Mouse (Mus musculus): ENCODE data around the gene Ttc28. TPM values are rescaled to one million over a fixed set of nuclear protein-coding genes. Genes with fewer than 3 reads are reported as not detected.

Gene Ttc28
- total and polyA plus RNA-seq, 3 experiments = 0.21 to 0.89 (median 0.28) TPM

- in situ Hi-C loops (cut with MboI; ENCODE audit: low pct_ligation_motif_present, low pct_unique_long_range_greater_than_20kb, low sequenced_read_pairs) (no loop called here), dilution Hi-C loops (cut with MboI; ENCODE audit: extremely low pct_ligation_motif_present, extremely low pct_unique_long_range_greater_than_20kb, low sequenced_read_pairs) (no loop called here)
- DNase-seq (ENCODE audit: extremely low read depth) = no peak
- Histone ChIP-seq H3K27ac (ENCODE audit: insufficient read depth, low read depth) (no peak overlapping the region), H3K4me1 (ENCODE audit: control insufficient read depth in 1 of 2, insufficient read depth in 2 of 2) (peaks cover 8 to 23% of the 10 kb centered on the region in 2 experiments), H3K9ac (ENCODE audit: insufficient read depth, low read depth) (no peak overlapping the region), H3K79me2 (replicated peaks; ENCODE audit: control insufficient read depth, extremely low read depth, insufficient read depth, poor library complexity, severe bottlenecking) (no peaks in the 10 kb centered on the region), H3K9me3 (replicated peaks; ENCODE audit: low read length) (no peaks in the 10 kb centered on the region), H3K36me3 (replicated peaks in 1 of 2; ENCODE audit: control insufficient read depth in 1 of 2, insufficient read depth in 1 of 2, low read length in 1 of 2) (no peaks in the 10 kb centered on the region), H3K27me3 (replicated peaks) (no peaks in the 10 kb centered on the region), H3K4me3 (replicated peaks in 1 of 3; ENCODE audit: low read depth in 2 of 3, low read length in 2 of 3, poor library complexity in 1 of 3) (no peak overlapping the region), H3K4me2 (ENCODE audit: insufficient read depth, low read depth, poor library complexity, severe bottlenecking) (no peak overlapping the region; the same call in 1 of the 2 replicates)
- no peak for TF ChIP-seq KAT2A (IDR thresholded peaks at IDR 0.05; ENCODE audit: insufficient replicate concordance, low read length)
- peak; percentile 10; the same call in 1 of the 2 replicates for TF ChIP-seq BHLHE40 (IDR thresholded peaks at IDR 0.05; ENCODE audit: low read depth, low read length)
Measured at GRCm38 (mm10) chr5:111100585-111100984, 221.0 kb downstream of the Ttc28 start.

GRCm38 (mm10) chr5:111101383-111101932, 221.9 kb downstream of the Ttc28 start:
- H3K27me3 ChIP-seq (replicated peaks) = no peaks in the 10 kb centered on the region
- H3K4me2 ChIP-seq (ENCODE audit: insufficient read depth, low read depth, poor library complexity, severe bottlenecking) = no peak overlapping the region
- peaks cover 8 to 21% of the 10 kb centered on the region in 2 experiments for H3K4me1 ChIP-seq (ENCODE audit: control insufficient read depth in 1 of 2, insufficient read depth in 2 of 2)
- no peak overlapping the region for H3K27ac ChIP-seq (ENCODE audit: insufficient read depth, low read depth)
- no peak for DNase-seq (ENCODE audit: extremely low read depth)
- in situ Hi-C loops (cut with MboI; ENCODE audit: low pct_ligation_motif_present, low pct_unique_long_range_greater_than_20kb, low sequenced_read_pairs) (no loop called here), dilution Hi-C loops (cut with MboI; ENCODE audit: extremely low pct_ligation_motif_present, extremely low pct_unique_long_range_greater_than_20kb, low sequenced_read_pairs) (no loop called here)
- no peak overlapping the region for H3K4me3 ChIP-seq (replicated peaks in 1 of 3; ENCODE audit: low read depth in 2 of 3, low read length in 2 of 3, poor library complexity in 1 of 3)
- no peak overlapping the region for H3K9ac ChIP-seq (ENCODE audit: insufficient read depth, low read depth)
- H3K79me2 ChIP-seq (replicated peaks; ENCODE audit: control insufficient read depth, extremely low read depth, insufficient read depth, poor library complexity, severe bottlenecking) = no peaks in the 10 kb centered on the region
- TF ChIP-seq MAZ (IDR thresholded peaks at IDR 0.05; ENCODE audit: low read depth, low read length) = no peak
- no peak for TF ChIP-seq RCOR1 (conservative IDR thresholded peaks at IDR 0.05; ENCODE audit: low read depth, low read length)
- TF ChIP-seq USF2 (conservative IDR thresholded peaks at IDR 0.05; ENCODE audit: low read depth, low read length) = no peak
- no peak for TF ChIP-seq POLR2AphosphoS2 (IDR thresholded peaks at IDR 0.05; ENCODE audit: low read depth, low read length)
- no peak for TF ChIP-seq MEF2A (IDR thresholded peaks at IDR 0.05; ENCODE audit: borderline replicate concordance, low read depth, low read length)
- no peak for TF ChIP-seq IRF4 (IDR thresholded peaks at IDR 0.05; ENCODE audit: low read depth, low read length)
- no peak for TF ChIP-seq CHD2 (IDR thresholded peaks at IDR 0.05; ENCODE audit: low read length)
- no peak for TF ChIP-seq ZKSCAN1 (IDR thresholded peaks at IDR 0.05; ENCODE audit: borderline replicate concordance, low read depth, low read length)
- no peak for TF ChIP-seq TCF12 (IDR thresholded peaks at IDR 0.05; ENCODE audit: low read depth, low read length)
- no peak for TF ChIP-seq CTCF (conservative IDR thresholded peaks at IDR 0.05 in 1 of 2, IDR thresholded peaks at IDR 0.05 in 1 of 2; ENCODE audit: low read depth in 2 of 2, low read length in 2 of 2)
- no peaks in the 10 kb centered on the region for H3K36me3 ChIP-seq (replicated peaks in 1 of 2; ENCODE audit: control insufficient read depth in 1 of 2, insufficient read depth in 1 of 2, low read length in 1 of 2)
- no peaks in the 10 kb centered on the region for H3K9me3 ChIP-seq (replicated peaks; ENCODE audit: low read length)

GRCm38 (mm10) chr5:111104801-111105200, 225.2 kb downstream of the Ttc28 start:
- in situ Hi-C loops (cut with MboI; ENCODE audit: low pct_ligation_motif_present, low pct_unique_long_range_greater_than_20kb, low sequenced_read_pairs) = no loop called here
- no peak overlapping the region for H3K27ac ChIP-seq (ENCODE audit: insufficient read depth, low read depth)
- no peaks in the 10 kb centered on the region for H3K79me2 ChIP-seq (replicated peaks; ENCODE audit: control insufficient read depth, extremely low read depth, insufficient read depth, poor library complexity, severe bottlenecking)
- no peaks in the 10 kb centered on the region for H3K9me3 ChIP-seq (replicated peaks; ENCODE audit: low read length)
- no peak overlapping the region for H3K4me3 ChIP-seq (replicated peaks in 1 of 3; ENCODE audit: low read depth in 2 of 3, low read length in 2 of 3, poor library complexity in 1 of 3)
- peaks cover 8 to 16% of the 10 kb centered on the region in 2 experiments for H3K4me1 ChIP-seq (ENCODE audit: control insufficient read depth in 1 of 2, insufficient read depth in 2 of 2)
- no peak overlapping the region for H3K4me2 ChIP-seq (ENCODE audit: insufficient read depth, low read depth, poor library complexity, severe bottlenecking)
- TF ChIP-seq TCF12 (IDR thresholded peaks at IDR 0.05; ENCODE audit: low read depth, low read length) (no peak), JUND (conservative IDR thresholded peaks at IDR 0.05; ENCODE audit: low read depth, low read length) (no peak), CHD2 (IDR thresholded peaks at IDR 0.05; ENCODE audit: low read length) (no peak), ZC3H11A (IDR thresholded peaks at IDR 0.05; ENCODE audit: low read depth, low read length) (no peak), CTCF (conservative IDR thresholded peaks at IDR 0.05 in 1 of 2, IDR thresholded peaks at IDR 0.05 in 1 of 2; ENCODE audit: low read depth in 2 of 2, low read length in 2 of 2) (no peak), UBTF (IDR thresholded peaks at IDR 0.05; ENCODE audit: low read depth, low read length) (no peak), HCFC1 (IDR thresholded peaks at IDR 0.05; ENCODE audit: low read depth, low read length) (no peak), MAZ (IDR thresholded peaks at IDR 0.05; ENCODE audit: low read depth, low read length) (no peak), RCOR1 (conservative IDR thresholded peaks at IDR 0.05; ENCODE audit: low read depth, low read length) (no peak), BHLHE40 (IDR thresholded peaks at IDR 0.05; ENCODE audit: low read depth, low read length) (no peak), MAFK (IDR thresholded peaks at IDR 0.05; ENCODE audit: insufficient replicate concordance, low read length) (no peak)
- H3K27me3 ChIP-seq (replicated peaks) = no peaks in the 10 kb centered on the region
- no peak for DNase-seq (ENCODE audit: extremely low read depth)
- no peak overlapping the region for H3K9ac ChIP-seq (ENCODE audit: insufficient read depth, low read depth)
- dilution Hi-C loops (cut with MboI; ENCODE audit: extremely low pct_ligation_motif_present, extremely low pct_unique_long_range_greater_than_20kb, low sequenced_read_pairs) = no loop called here
- no peaks in the 10 kb centered on the region for H3K36me3 ChIP-seq (replicated peaks in 1 of 2; ENCODE audit: control insufficient read depth in 1 of 2, insufficient read depth in 1 of 2, low read length in 1 of 2)

Measured in CH12.LX (cell line).